Mouse (Mus musculus): ENCODE measurements around the gene Angpt4.
A peak's percentile ranks its signal among the peaks of the same experiment; 100 is the strongest.

- TF ChIP-seq CTCF (IDR thresholded peaks at IDR 0.05; ENCODE audit: low read depth) (peak; percentile 29; the same call in 1 of the 2 replicates), EP300 (IDR thresholded peaks at IDR 0.05; ENCODE audit: low read depth) (no peak)
Measured at GRCm38 (mm10) chr2:151973595-151974562, 62.9 kb downstream of the Angpt4 start.
